Mouse (Mus musculus) liver, embryonic 16.5 days (tissue): ENCODE measurements at regions not wholly inside any gene's neighbourhood (a gene's known extent, or its start where the extent isn't known, plus 50 kb on each side); places are given as distances from the start of the nearest gene placed in this dataset.

Experiments used
- ATAC-seq: fragments of 200-750 bp; cut with Nextera tagmentation; 2 replicates; pipeline ENCODE4 v1.8.0; 2017; ENCODE audit warnings: low read depth, mild to moderate bottlenecking, moderate number of reproducible peaks, moderate library complexity
- H3K27ac ChIP-seq: fragments of 300-500 bp; sonication (generic); 2 replicates; pipeline ENCODE4 v1.5.1; 2014; ENCODE audit warnings: mild to moderate bottlenecking, low read length
- H3K27me3 ChIP-seq: fragments of 300-500 bp; sonication (generic); 2 replicates; pipeline ENCODE4 v1.6.1; 2014; ENCODE audit warnings: low read depth, low read length, mixed read lengths; ENCODE audit not compliant: control insufficient read depth, insufficient read depth
- H3K36me3 ChIP-seq: fragments of 300-500 bp; sonication (generic); 2 replicates; pipeline ENCODE4 v1.6.1; 2014; ENCODE audit warnings: mild to moderate bottlenecking; ENCODE audit not compliant: control insufficient read depth, insufficient read depth
- H3K4me1 ChIP-seq: fragments of 300-500 bp; sonication (generic); 2 replicates; pipeline ENCODE4 v1.6.1; 2014; ENCODE audit warnings: low read depth, low read length, mixed read lengths; ENCODE audit not compliant: control insufficient read depth
- H3K4me2 ChIP-seq: fragments of 300-500 bp; sonication (generic); 2 replicates; pipeline ENCODE4 v1.6.1; 2014; ENCODE audit warnings: low read depth, low read length, mixed read lengths
- H3K4me3 ChIP-seq: fragments of 300-500 bp; sonication (generic); 2 replicates; pipeline ENCODE4 v1.5.1; 2014; ENCODE audit warnings: low read depth, mild to moderate bottlenecking, low read length
- H3K9ac ChIP-seq: fragments of 300-500 bp; sonication (generic); 2 replicates; pipeline ENCODE4 v1.6.1; 2014; ENCODE audit warnings: low read depth, low read length
- H3K9me3 ChIP-seq: fragments of 300-500 bp; sonication (generic); replicated peaks from 2 replicates; pipeline ENCODE4 v1.6.1; 2016; ENCODE audit warnings: low read length; ENCODE audit not compliant: control insufficient read depth
- WGBS: fragments of 180-500 bp; shearing (Covaris S2); extraction: QIAGEN DNeasy Blood & Tissue Kit; methylation state at CpG from one replicate; pipeline ENCODE4 v1.1.7; 2014; ENCODE audit not compliant: insufficient replicate concordance; 5-methylcytosine and 5-hydroxymethylcytosine counted together

DNA sequence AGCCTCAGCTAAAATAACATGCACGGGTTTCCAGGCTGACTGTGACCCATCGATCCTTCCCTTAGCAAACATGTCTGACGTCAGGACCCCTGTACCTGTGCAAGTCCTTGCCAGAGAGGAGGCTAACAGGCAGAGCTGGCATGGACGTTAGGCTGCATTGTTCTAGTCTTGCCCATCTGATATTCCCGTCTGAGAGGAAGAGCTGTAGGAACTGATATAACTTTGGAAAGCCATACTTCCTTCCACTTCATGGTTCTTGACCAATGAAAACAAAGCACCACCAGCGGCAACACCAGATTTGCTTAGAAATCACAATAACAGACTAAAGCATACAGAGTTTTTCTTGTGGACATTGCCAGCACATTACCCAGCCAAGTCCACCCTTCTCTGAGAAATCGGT, 470.1 kb upstream of the N6amt1 start:
- ATAC-seq = no peak
- Histone ChIP-seq H3K4me3 (no peak overlapping the region), H3K27ac (no peak overlapping the region), H3K4me1 (no peaks in the 10 kb centered on the region), H3K36me3 (no peaks in the 10 kb centered on the region), H3K27me3 (no peaks in the 10 kb centered on the region), H3K4me2 (no peak overlapping the region), H3K9me3 (no peaks in the 10 kb centered on the region; the same call in 1 of the 2 replicates), H3K9ac (no peak overlapping the region)
- WGBS = 32% methylated on average over 7 of the region's 7 CpGs

GRCm38 (mm10) chr16:86882529-86882928, 471.5 kb upstream of the N6amt1 start:
- Histone ChIP-seq H3K9ac (no peak overlapping the region), H3K27me3 (no peaks in the 10 kb centered on the region), H3K36me3 (no peaks in the 10 kb centered on the region), H3K9me3 (no peaks in the 10 kb centered on the region), H3K27ac (no peak overlapping the region), H3K4me1 (no peaks in the 10 kb centered on the region), H3K4me3 (no peak overlapping the region), H3K4me2 (no peak overlapping the region)
- ATAC-seq = no peak
- 25% methylated on average over 6 of the region's 6 CpGs for WGBS

GRCm38 (mm10) chr16:86881583-86881982, 472.4 kb upstream of the N6amt1 start:
- H3K9me3 ChIP-seq = no peaks in the 10 kb centered on the region
- no peaks in the 10 kb centered on the region for H3K36me3 ChIP-seq
- no peaks in the 10 kb centered on the region for H3K27me3 ChIP-seq
- 66% methylated on average over 5 of the region's 5 CpGs for WGBS
- no peaks in the 10 kb centered on the region for H3K4me1 ChIP-seq
- ATAC-seq = no peak
- no peak overlapping the region for H3K27ac ChIP-seq
- H3K4me3 ChIP-seq = no peak overlapping the region
- no peak overlapping the region for H3K9ac ChIP-seq
- H3K4me2 ChIP-seq = no peak overlapping the region

DNA sequence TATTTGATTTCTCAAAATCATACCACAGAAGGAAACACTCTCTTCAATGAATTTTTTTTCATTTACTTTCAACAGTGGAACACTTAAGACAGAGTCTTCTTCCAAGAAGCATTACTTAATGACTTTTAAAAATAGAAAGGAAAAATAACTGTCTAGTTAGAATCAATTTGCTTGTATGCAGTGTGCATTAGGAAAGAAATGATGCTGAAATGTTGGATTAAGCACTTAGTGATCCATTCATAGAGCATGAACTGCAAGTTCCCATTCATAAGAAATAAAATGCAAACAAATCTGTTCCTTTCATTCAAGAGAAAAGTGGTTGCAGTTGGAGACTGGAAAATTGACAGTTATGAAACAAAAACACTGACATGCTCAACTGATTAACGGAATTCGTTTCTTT, 493.2 kb upstream of the N6amt1 start:
- Histone ChIP-seq H3K27me3 (no peaks in the 10 kb centered on the region), H3K36me3 (no peaks in the 10 kb centered on the region), H3K4me1 (no peaks in the 10 kb centered on the region), H3K4me3 (no peak overlapping the region), H3K4me2 (no peak overlapping the region), H3K9ac (no peak overlapping the region), H3K9me3 (no peaks in the 10 kb centered on the region), H3K27ac (no peak overlapping the region)
- 73% methylated on average over 2 of the region's 2 CpGs for WGBS
- no peak for ATAC-seq

GRCm38 (mm10) chr16:86855891-86856290, 498.1 kb upstream of the N6amt1 start:
- H3K4me3 ChIP-seq = no peak overlapping the region
- no peak overlapping the region for H3K27ac ChIP-seq
- H3K27me3 ChIP-seq = no peaks in the 10 kb centered on the region
- H3K36me3 ChIP-seq = no peaks in the 10 kb centered on the region
- WGBS = 37% methylated on average over 2 of the region's 2 CpGs
- no peaks in the 10 kb centered on the region for H3K4me1 ChIP-seq
- no peaks in the 10 kb centered on the region for H3K9me3 ChIP-seq
- no peak for ATAC-seq
- H3K9ac ChIP-seq = no peak overlapping the region
- H3K4me2 ChIP-seq = no peak overlapping the region

- Histone ChIP-seq H3K4me1 (no peaks in the 10 kb centered on the region), H3K4me2 (no peak overlapping the region), H3K36me3 (no peaks in the 10 kb centered on the region), H3K9me3 (no peaks in the 10 kb centered on the region), H3K27me3 (no peaks in the 10 kb centered on the region), H3K27ac (no peak overlapping the region), H3K4me3 (no peak overlapping the region), H3K9ac (no peak overlapping the region)
- no peak for ATAC-seq
- 42% methylated on average over 4 of the region's 4 CpGs for WGBS
These were observed 498.7 kb upstream of the N6amt1 start for GRCm38 (mm10) chr16:86855312-86855711.

GRCm38 (mm10) chr16:86853398-86853797, 500.6 kb upstream of the N6amt1 start:
- no peaks in the 10 kb centered on the region for H3K4me1 ChIP-seq
- no peak overlapping the region for H3K27ac ChIP-seq
- H3K27me3 ChIP-seq = no peaks in the 10 kb centered on the region
- no peak overlapping the region for H3K9ac ChIP-seq
- no peak for ATAC-seq
- WGBS = 39% methylated on average over 1 of the region's 1 CpGs
- no peaks in the 10 kb centered on the region for H3K9me3 ChIP-seq
- no peak overlapping the region for H3K4me3 ChIP-seq
- H3K36me3 ChIP-seq = no peaks in the 10 kb centered on the region
- no peak overlapping the region for H3K4me2 ChIP-seq

DNA sequence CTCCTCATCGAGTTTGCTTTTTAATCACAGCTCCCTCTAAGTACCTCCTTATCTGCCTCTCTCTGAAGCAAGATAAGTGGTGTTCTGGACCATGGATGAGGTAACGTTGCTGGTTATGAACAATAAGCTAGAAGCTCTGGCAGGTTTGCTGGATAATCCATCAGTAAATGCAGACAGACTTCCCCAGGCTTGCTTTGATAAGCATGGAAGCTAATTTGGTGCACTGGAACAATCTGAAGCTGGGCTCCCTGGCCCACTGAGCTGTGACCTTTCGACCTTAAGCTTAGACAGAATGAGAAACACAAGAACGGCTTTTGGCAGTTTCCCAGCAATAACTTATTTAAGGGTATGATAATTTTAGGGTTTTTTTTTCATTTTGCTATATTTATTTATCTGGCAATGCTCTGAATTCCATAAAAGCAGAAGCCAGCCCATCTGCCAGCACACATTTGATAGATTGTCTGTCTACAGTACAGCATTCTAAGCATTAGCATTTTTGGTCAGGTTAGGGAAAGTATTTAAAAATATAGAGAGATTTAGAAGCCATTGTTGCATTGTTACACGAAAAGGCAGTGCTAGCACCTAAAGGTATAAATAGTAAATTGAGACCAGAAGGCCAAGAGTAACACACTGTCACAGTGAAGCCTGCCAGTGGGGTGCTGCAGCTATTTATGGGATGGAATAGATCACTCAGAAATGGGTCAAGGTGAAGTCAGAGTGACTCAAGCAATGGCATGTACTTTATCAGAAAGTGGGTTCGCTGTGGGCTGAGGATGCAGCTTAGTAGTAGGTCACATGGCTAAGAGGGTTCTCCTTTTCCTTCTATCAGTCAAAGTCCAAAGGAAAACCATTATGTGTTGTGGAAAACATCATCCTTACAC, 515.3 kb upstream of the N6amt1 start:
- ATAC-seq = no peak
- no peak overlapping the region for H3K4me2 ChIP-seq
- no peaks in the 10 kb centered on the region for H3K36me3 ChIP-seq
- no peak overlapping the region for H3K27ac ChIP-seq
- H3K4me3 ChIP-seq = no peak overlapping the region
- no peaks in the 10 kb centered on the region for H3K9me3 ChIP-seq
- H3K9ac ChIP-seq = no peak overlapping the region
- no peaks in the 10 kb centered on the region for H3K4me1 ChIP-seq
- 43% methylated on average over 6 of the region's 6 CpGs for WGBS
- no peaks in the 10 kb centered on the region for H3K27me3 ChIP-seq

DNA sequence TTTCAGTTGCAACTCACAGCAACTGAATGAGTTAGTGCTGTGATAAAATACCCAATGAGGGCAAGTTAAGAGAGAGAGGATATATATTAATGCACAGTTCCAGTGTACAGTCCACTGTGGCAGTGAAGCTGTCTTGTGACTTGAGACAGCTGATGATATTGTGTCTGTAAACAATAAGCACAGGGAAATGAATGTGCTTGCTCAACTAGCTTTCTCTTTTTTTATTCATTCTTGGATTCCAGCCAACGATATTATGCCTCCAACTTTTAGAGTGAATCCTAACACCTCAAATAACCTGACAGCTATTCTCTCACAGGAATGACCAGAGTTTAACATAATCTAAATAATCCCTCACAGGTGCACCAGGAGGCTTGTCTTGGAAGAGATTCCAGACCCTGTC, 526.3 kb upstream of the N6amt1 start:
- H3K4me1 ChIP-seq = no peaks in the 10 kb centered on the region
- H3K4me2 ChIP-seq = no peak overlapping the region
- no peaks in the 10 kb centered on the region for H3K9me3 ChIP-seq
- no peak overlapping the region for H3K4me3 ChIP-seq
- no peak overlapping the region for H3K27ac ChIP-seq
- H3K36me3 ChIP-seq = no peaks in the 10 kb centered on the region
- ATAC-seq = no peak
- no peaks in the 10 kb centered on the region for H3K27me3 ChIP-seq
- WGBS = 41% methylated on average over 1 of the region's 1 CpGs
- no peak overlapping the region for H3K9ac ChIP-seq
